Mouse (Mus musculus): ENCODE measurements at regions not wholly inside any gene's neighbourhood (a gene's known extent, or its start where the extent isn't known, plus 50 kb on each side); places are given as distances from the start of the nearest gene placed in this dataset.

DNA sequence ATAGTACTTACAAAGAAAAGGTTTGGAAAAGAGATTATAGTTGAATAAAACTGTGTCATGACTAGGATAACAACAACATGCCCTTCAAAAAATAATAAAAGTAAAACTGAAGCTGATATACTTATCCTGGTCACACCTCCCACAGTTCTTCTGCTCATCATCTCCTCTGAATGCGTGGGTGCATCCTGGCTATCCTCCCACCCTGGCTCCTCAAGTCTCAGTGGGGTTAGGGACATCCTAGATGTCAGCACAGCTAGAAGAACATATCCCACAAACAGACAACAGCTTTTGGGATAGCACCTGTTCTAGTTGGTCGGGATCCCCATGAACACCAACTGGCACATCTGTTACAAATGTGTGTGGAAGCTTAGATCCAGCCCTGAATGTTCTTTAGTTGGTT lies 786.7 kb upstream of the Brinp3 start:
- peak in 1 of 2 experiments; percentile 3 for DNase-seq (ENCODE audit: low spot score in 2 of 2)
